13 mouse cellular contexts compared by ENCODE assay signal in genomic region chr13:111940796-111941513, GRCm38 (mm10).
DNase-seq lines count a peak whose midpoint lies in the region; ATAC-seq and TF ChIP-seq lines count a peak whose summit lies in the region.
"Had no signal": no experiment of that assay in that cellular context is flagged by ENCODE, and none has a peak within 500 bp of the region (broad histone marks: within the 10 kb centered on the region; RNA-seq: fewer than 3 reads in every experiment).

No protein-coding gene starts in this region.

- 53% methylated on average over 6 of the region's 6 CpGs for WGBS in kidney, embryonic 15.5 days
- 75% methylated on average over 6 of the region's 6 CpGs for WGBS in cerebellum, adult 2 months
- 83% methylated on average over 6 of the region's 6 CpGs for WGBS in hindbrain, embryonic 16.5 days

- ATAC-seq in kidney, embryonic 15.5 days (replicated peaks; ENCODE audit: low FRiP score), result peak; percentile 81
- ATAC-seq in megakaryocyte-erythroid progenitor cell, adult 5-6 weeks (replicated peaks; ENCODE audit: low FRiP score, low TSS enrichment, poor library complexity, severe bottlenecking), result peak; percentile 91
- no peak for ATAC-seq in hindbrain, embryonic 16.5 days

- no peaks in the 10 kb centered on the region for H3K36me3 ChIP-seq in kidney, embryonic 15.5 days
- H3K36me3 ChIP-seq in hindbrain, embryonic 16.5 days (ENCODE audit: control insufficient read depth, insufficient read depth, low read length), result no peaks in the 10 kb centered on the region
- H3K36me3 ChIP-seq: limb, embryonic 12.5 days; neural tube, embryonic 15.5 days had no signal

- no peaks in the 10 kb centered on the region for H3K27me3 ChIP-seq in kidney, embryonic 15.5 days
- H3K27me3 ChIP-seq in cerebellum, adult 2 months (ENCODE audit: control insufficient read depth, insufficient read depth, low read length), result no peaks in the 10 kb centered on the region
- H3K27me3 ChIP-seq in hindbrain, embryonic 16.5 days (replicated peaks; ENCODE audit: control insufficient read depth, insufficient read depth, low read length), result no peaks in the 10 kb centered on the region
- H3K27me3 ChIP-seq: neural tube, embryonic 15.5 days had no signal

- H3K4me3 ChIP-seq in kidney, embryonic 15.5 days (replicated peaks), result no peak overlapping the region
- no peak overlapping the region for H3K4me3 ChIP-seq in cerebellum, adult 2 months (replicated peaks; ENCODE audit: insufficient read depth, low read depth, low read length)
- no peak overlapping the region for H3K4me3 ChIP-seq in hindbrain, embryonic 16.5 days (ENCODE audit: low read length)
- H3K4me3 ChIP-seq: limb, embryonic 12.5 days; neural tube, embryonic 15.5 days had no signal

- no peak overlapping the region for H3K9ac ChIP-seq in kidney, embryonic 15.5 days
- no peak overlapping the region for H3K9ac ChIP-seq in hindbrain, embryonic 16.5 days (ENCODE audit: low read depth, low read length)
- H3K9ac ChIP-seq: limb, embryonic 12.5 days; neural tube, embryonic 15.5 days had no signal

- no peaks in the 10 kb centered on the region for H3K9me3 ChIP-seq in kidney, embryonic 15.5 days (replicated peaks)
- H3K9me3 ChIP-seq in hindbrain, embryonic 16.5 days (ENCODE audit: control insufficient read depth, low read length), result no peaks in the 10 kb centered on the region
- H3K9me3 ChIP-seq: neural tube, embryonic 15.5 days had no signal

- DNase-seq in kidney, adult 11 months, result no peak
- peak; percentile 75 for DNase-seq in c-Kit-negative CD71-positive TER-119-positive erythroid progenitor cells, embryonic 14.5 days (ENCODE audit: low read depth, low spot score)
- DNase-seq in liver, result peak; percentile 69
- DNase-seq in thymus, postnatal 25 days, result no peak
- no peak for DNase-seq in cerebellum, adult 2 months
- DNase-seq: cerebellum, postnatal 36 days; heart, postnatal 4 days; layer of hippocampus, adult 9-11 months had no signal

- TF ChIP-seq POLR2A in cerebellum, adult 2 months (IDR thresholded peaks at IDR 0.05; ENCODE audit: borderline replicate concordance, insufficient read depth, low read length), result no peak

- peaks cover 38% of the 10 kb centered on the region for H3K4me1 ChIP-seq in kidney, embryonic 15.5 days
- peaks cover 5% of the 10 kb centered on the region; the same call in 1 of the 2 replicates for H3K4me1 ChIP-seq in cerebellum, adult 2 months (ENCODE audit: control insufficient read depth, insufficient read depth, low read length)
- H3K4me1 ChIP-seq in hindbrain, embryonic 16.5 days (ENCODE audit: control insufficient read depth, insufficient read depth, low read depth, low read length), result peaks cover 13% of the 10 kb centered on the region

- TF ChIP-seq CTCF in cerebellum, adult 2 months (IDR thresholded peaks at IDR 0.05; ENCODE audit: borderline replicate concordance, insufficient read depth, low read depth, low read length), result no peak

- no peak overlapping the region for H3K4me2 ChIP-seq in kidney, embryonic 15.5 days
- H3K4me2 ChIP-seq in hindbrain, embryonic 16.5 days (ENCODE audit: low read length), result no peak overlapping the region
- H3K4me2 ChIP-seq: limb, embryonic 12.5 days; neural tube, embryonic 15.5 days had no signal

- no peak overlapping the region for H3K27ac ChIP-seq in kidney, embryonic 15.5 days
- H3K27ac ChIP-seq in cerebellum, adult 2 months (ENCODE audit: insufficient read depth, low read length), result no peak overlapping the region
- H3K27ac ChIP-seq in hindbrain, embryonic 16.5 days (ENCODE audit: low read depth, low read length), result no peak overlapping the region
- H3K27ac ChIP-seq: limb, embryonic 12.5 days; neural tube, embryonic 15.5 days had no signal

Comparison
In these comparisons a context has a peak if more than half of its experiments do, and no peak if none do; other contexts are left out.
1. DNase-seq: peak in c-Kit-negative CD71-positive TER-119-positive erythroid progenitor cells, embryonic 14.5 days (single experiment) and liver (single experiment); none in kidney, adult 11 months (single experiment), thymus, postnatal 25 days (single experiment) and cerebellum, adult 2 months (0 of 2).